Mouse (Mus musculus) stomach, postnatal 0 days (tissue): ENCODE results near the gene Ddx19a.

Experiments used
- CTCF ChIP-seq: IDR thresholded peaks from 2 replicates; pipeline ENCODE4 v1.5.1; 2016; ENCODE audit warnings: antibody characterized with exemption, low read depth, mild to moderate bottlenecking, moderate library complexity
- EP300 ChIP-seq: optimal IDR thresholded peaks from 2 replicates; pipeline ENCODE3; 2016; ENCODE audit warnings: antibody characterized with exemption

DNA sequence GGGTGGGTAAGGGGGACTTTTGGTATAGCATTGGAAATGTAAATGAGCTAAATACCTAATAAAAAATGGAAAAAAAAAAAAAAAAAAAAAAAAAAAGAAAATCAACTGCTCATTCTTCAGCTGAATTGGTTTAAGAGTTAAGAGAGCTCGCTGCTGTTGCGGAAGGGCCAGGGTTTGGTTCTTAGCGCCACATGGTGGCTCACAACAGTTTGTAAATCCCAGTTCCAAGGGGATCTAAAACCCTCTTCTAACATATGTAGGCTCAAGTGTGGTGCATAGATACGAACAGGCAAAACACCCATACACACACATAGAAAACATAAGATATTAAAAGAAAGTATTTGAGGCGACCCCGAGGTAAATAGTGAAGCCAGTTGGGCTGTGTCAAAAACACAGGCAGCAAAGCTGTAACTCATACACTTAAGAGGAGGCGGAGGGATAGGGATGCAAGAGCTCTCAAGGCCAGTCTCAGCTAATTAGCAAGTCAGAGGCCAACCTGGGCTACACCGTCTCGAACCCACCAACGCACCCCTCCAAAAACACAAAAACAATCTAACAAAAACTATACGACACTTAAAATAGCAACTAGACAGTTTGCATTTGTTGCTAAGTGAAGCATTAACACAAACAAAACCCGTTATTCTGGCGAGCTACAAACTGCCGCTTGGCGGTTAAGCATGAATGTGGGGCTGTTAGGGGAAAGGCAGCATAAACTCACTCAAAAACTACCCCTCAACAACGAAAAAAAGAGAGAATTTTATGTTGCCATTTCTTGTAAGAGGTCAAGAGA is 764 bp downstream of the Ddx19a start:
- no peak for TF ChIP-seq EP300
- TF ChIP-seq CTCF, result no peak
